In the genomic region with DNA sequence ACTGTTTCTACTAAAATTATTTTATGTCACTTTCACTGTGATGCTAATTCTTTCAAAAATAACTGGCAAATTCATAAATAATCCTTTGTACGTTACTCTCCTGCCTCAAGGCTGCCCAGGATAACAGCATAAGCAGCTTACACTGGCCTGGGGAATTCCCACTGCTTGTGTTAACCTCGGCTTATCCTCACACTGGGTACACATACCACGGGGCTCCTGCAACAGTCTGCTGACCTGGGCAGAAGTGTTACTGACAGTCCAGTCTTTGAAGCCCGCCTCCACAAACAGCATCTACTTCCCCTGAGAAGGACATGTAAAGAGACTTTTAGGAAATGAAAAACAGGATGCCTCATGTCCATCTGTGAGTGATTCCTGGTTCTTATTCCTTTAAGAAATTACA, we compare ENCODE assay signal across 10 mouse cellular contexts.
"Had no signal": no experiment of that assay in that cellular context is flagged by ENCODE, and none has a peak within 500 bp of the region (broad histone marks: within the 10 kb centered on the region; RNA-seq: fewer than 3 reads in every experiment).

No protein-coding gene starts in this region.

- H3K9me3 ChIP-seq: intestine, embryonic 15.5 days; midbrain, embryonic 13.5 days had no signal

- H3K27me3 ChIP-seq: intestine, embryonic 15.5 days; midbrain, embryonic 13.5 days had no signal

- H3K4me1 ChIP-seq: intestine, embryonic 15.5 days; midbrain, embryonic 13.5 days had no signal

- H3K4me3 ChIP-seq: intestine, embryonic 15.5 days; midbrain, embryonic 13.5 days had no signal

- H3K9ac ChIP-seq: intestine, embryonic 15.5 days; liver, embryonic 14.5 days; midbrain, embryonic 13.5 days had no signal

- ATAC-seq: intestine, embryonic 15.5 days; midbrain, embryonic 13.5 days had no signal

- H3K27ac ChIP-seq: intestine, embryonic 15.5 days; liver, embryonic 14.5 days; midbrain, embryonic 13.5 days had no signal

- DNase-seq: kidney, adult 18-20 months; kidney, postnatal 10 days; left cerebral cortex, postnatal 4 days; liver; lung, adult 18-20 months; thymus, adult 2 months; thymus, postnatal 25 days had no signal

- H3K4me2 ChIP-seq: intestine, embryonic 15.5 days; midbrain, embryonic 13.5 days had no signal
